Mouse (Mus musculus): ENCODE data around the gene Pacsin2.
"Not testable (repeated sequence)": the region's sequence is repeated elsewhere in the genome, so short reads cannot be mapped to it uniquely, and the experiment has no call there.

The Pacsin2 gene

DNA sequence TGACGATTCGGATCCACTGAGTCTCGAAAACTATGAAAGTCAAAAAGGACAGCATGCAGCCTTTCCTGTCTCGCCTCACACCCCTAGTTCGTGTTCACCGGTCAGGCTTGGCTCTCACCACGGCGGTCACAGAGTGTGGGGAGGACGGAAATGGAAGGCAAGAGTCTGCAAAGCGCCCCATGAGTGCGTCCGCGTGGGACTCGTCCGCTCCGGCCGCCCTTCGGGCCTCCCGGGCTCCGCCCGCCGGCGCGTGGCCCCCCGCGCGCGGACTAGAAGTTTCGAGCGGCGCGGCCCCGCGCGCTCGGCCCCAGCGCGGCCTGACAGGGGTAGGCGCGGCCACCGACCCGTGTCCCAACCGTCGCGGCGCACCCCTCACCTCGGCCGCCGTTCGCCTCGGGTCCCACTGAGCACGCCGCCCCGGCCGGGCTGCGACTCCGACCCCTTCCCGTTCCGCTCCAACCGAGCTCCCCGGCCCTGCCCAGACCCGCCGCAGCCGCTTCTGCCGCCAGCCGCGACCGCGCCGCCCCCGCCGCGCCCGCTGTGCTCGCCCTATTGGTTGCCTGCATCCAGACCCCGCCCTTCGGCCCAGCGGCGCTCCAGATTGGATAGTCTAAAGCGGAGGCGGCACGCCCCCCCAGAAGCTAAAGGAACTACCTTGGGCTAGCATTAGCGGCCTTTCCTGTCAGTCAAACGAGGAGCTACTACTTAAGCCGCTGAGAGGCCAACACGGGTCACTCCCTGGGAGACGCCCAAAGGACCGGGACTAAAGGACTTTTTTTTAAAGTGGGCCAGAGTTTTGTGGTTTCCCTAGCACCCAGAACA, at the start of gene Pacsin2:
Gene Pacsin2, minus strand, starts transcription at position 524 of the 822 bp plus-strand sequence.
- DNase-seq (ENCODE audit: low spot score in 2 of 2) = peak; percentile 90

- DNase-seq (ENCODE audit: low spot score in 2 of 2) = no peak
These were observed 48.3 kb upstream of the Pacsin2 start for GRCm38 (mm10) chr15:83512489-83513281.

DNA sequence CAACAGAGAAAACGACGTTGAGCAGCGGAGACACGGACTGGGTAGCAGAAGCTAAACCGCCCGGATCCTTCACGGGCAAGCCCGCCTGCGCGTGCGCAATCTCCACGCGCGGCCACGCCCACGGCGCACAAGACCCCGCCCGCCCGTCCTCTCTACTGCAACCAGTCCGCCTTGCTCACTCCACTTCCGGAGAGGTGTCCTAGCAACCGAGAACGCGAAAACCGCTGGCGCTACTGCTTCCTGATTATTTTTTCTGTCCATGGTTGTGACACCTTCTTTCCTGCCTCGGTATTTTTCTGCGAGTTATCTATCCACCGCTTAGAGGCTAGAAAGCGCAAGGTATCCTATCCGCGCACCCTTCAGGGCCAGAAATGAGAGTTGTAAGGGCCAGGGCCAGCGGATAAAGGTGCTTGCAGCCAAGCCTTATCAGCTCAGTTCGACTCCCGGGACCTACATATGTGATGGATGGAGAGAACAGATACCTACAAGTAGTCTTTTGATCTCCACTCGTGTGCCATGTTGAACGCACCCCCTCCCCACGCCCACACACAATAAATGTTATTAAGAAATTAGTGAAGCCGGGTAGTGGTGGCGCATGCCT, 46.5 kb upstream of the Pacsin2 start, which contains the start of gene Ttll1:
Gene Ttll1, minus strand, starts transcription at position 89 of the 601 bp plus-strand sequence.
- peak; percentile 88 to 89 for DNase-seq (ENCODE audit: low spot score in 2 of 2)

- DNase-seq (ENCODE audit: low spot score in 2 of 2) = no peak
These were observed 45.8 kb upstream of the Pacsin2 start for GRCm38 (mm10) chr15:83509950-83510804.

DNA sequence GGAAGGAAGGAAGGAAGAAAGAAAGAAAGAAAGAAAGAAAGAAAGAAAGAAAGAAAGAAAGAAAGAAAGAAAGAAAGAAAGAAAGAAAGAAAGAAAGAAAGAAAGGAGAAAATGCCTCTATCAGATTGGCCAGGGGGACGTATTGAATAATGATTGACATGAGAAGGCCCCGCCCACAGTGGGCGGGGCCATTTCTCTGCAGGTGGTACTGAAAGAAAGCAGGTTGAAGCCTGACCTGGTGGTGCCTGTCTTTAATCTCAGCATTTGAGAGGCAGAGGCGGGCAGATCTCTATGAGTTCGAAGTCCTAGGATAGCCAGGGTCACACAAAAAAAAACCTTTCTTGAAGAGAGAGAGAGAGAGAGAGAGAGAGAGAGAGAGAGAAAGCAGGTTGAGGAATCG, 37.1 kb upstream of the Pacsin2 start:
- DNase-seq (ENCODE audit: low spot score in 2 of 2) = not testable (repeated sequence)

GRCm38 (mm10) chr15:83500352-83500751, 35.9 kb upstream of the Pacsin2 start:
- DNase-seq (ENCODE audit: low spot score in 2 of 2) = no peak

- DNase-seq (ENCODE audit: low spot score in 2 of 2) = no peak
These were observed 34.9 kb upstream of the Pacsin2 start for GRCm38 (mm10) chr15:83499211-83499755.

DNA sequence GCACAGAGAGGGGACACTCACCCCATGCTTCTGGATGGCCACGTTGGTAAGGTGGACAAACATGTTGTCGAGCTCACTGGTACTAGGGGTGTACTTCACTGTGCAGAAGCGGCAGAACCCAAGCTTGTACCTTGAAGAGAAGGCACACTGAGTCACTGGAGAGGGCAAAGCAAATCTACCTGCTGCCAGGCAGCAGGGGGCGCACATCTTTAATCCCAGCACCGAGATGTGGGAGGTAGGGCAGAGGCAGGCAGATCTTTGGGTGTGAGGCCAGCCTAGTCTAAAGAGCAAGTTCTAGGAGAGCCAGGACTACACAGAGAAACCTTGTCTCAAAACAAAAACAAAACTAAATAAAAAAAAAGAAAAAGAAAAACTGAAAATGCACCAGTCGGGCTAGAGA, 32.9 kb upstream of the Pacsin2 start:
- DNase-seq (ENCODE audit: low spot score in 2 of 2) = no peak

GRCm38 (mm10) chr15:83495787-83496367, 31.5 kb upstream of the Pacsin2 start:
- DNase-seq (ENCODE audit: low spot score in 2 of 2) = no peak

GRCm38 (mm10) chr15:83495195-83495594, 30.8 kb upstream of the Pacsin2 start:
- no peak for DNase-seq (ENCODE audit: low spot score in 2 of 2)

- no peak for DNase-seq (ENCODE audit: low spot score in 2 of 2)
These were observed 30.1 kb upstream of the Pacsin2 start for GRCm38 (mm10) chr15:83494572-83494920.

- no peak for DNase-seq (ENCODE audit: low spot score in 2 of 2)
These were observed 29.6 kb upstream of the Pacsin2 start for GRCm38 (mm10) chr15:83493856-83494571.

GRCm38 (mm10) chr15:83491891-83492290, 27.5 kb upstream of the Pacsin2 start:
- DNase-seq (ENCODE audit: low spot score in 2 of 2) = no peak

DNA sequence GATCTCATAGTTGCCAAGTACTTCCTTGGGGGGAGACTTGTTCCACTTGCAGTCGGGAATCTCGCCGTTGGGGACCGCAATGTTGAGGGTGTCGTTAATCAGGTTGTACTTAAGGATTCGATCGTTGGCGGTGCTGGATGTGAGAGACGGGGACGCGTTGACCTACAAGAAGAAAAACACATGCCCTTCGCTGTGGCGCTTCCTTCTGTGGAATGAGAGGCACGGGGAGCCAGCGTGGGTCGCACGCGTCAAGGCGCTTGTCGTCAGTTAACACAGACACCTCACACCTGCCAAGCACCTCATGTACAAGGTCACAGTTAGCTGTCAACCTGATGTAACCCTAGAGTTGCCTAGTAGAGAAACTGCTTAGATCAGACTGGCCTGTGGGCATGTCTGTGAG, 25.1 kb upstream of the Pacsin2 start:
- no peak for DNase-seq (ENCODE audit: low spot score in 2 of 2)

DNA sequence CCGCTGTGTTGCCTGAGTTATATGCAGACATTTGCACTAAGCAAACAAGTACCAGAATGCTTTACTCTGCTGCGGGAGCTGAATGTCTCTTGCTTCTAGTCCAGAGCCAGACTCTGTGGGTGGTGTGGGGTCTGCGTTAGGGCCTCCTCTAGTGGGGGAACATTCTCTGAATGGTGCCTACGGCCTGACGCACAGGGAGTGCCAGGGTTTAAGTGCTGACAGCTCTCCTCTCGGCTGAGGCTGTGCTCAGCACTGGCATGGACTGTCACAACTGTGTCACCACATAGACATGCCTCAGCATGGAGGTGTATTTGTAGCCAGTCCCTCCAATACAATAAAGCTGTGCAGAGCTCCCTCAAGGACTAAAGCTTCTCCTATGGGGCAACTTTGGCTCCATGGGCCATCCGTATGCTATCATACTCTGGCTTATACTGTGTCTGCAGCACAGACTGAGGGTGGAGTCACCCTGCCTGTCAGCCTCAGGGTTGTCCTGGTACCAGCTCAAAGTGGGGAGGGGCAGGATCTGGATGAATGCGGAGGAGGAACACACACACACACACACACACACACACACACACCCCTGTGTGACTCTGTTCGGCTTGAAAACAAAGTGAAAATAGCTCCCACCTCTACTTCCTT, 23.2 kb upstream of the Pacsin2 start:
- no peak for DNase-seq (ENCODE audit: low spot score in 2 of 2)

GRCm38 (mm10) chr15:83484311-83484710, 19.9 kb upstream of the Pacsin2 start:
- DNase-seq (ENCODE audit: low spot score in 2 of 2) = no peak

- no peak for DNase-seq (ENCODE audit: low spot score in 2 of 2)
These were observed 19.1 kb upstream of the Pacsin2 start for GRCm38 (mm10) chr15:83483482-83483881.

GRCm38 (mm10) chr15:83482645-83483224, 18.3 kb upstream of the Pacsin2 start:
- DNase-seq (ENCODE audit: low spot score in 2 of 2) = no peak

- no peak for DNase-seq (ENCODE audit: low spot score in 2 of 2)
These were observed 16.9 kb upstream of the Pacsin2 start for GRCm38 (mm10) chr15:83481236-83481780.
